8 mouse cellular contexts compared by ENCODE assay signal in genomic region chr1:155741988-155742387, GRCm38 (mm10). TPM values are rescaled to one million over a fixed set of nuclear protein-coding genes. Genes with fewer than 3 reads are reported as not detected.
DNase-seq lines count a peak whose midpoint lies in the region; ATAC-seq and TF ChIP-seq lines count a peak whose summit lies in the region.

No protein-coding gene starts in this region.

- H3K4me2 ChIP-seq in kidney, embryonic 15.5 days = peak overlapping the region; percentile 98
- peak overlapping the region; percentile 95 for H3K4me2 ChIP-seq in heart, postnatal 0 days (ENCODE audit: low read depth, low read length)
- H3K4me2 ChIP-seq in liver, embryonic 14.5 days (ENCODE audit: low read depth) = peak overlapping the region; percentile 64
- H3K4me2 ChIP-seq in stomach, embryonic 16.5 days (ENCODE audit: low read depth, low read length) = peak overlapping the region; percentile 94

- under 1% methylated on average over 25 of the region's 26 CpGs for WGBS in kidney, embryonic 15.5 days
- 0% methylated on average over 26 of the region's 26 CpGs for WGBS in heart, postnatal 0 days
- WGBS in liver, embryonic 14.5 days (ENCODE audit: insufficient replicate concordance) = under 1% methylated on average over 26 of the region's 26 CpGs
- WGBS in stomach, embryonic 16.5 days = 0% methylated on average over 25 of the region's 26 CpGs

- no peaks in the 10 kb centered on the region for H3K9me3 ChIP-seq in kidney, embryonic 15.5 days (replicated peaks)
- no peaks in the 10 kb centered on the region for H3K9me3 ChIP-seq in heart, postnatal 0 days (replicated peaks; ENCODE audit: control insufficient read depth, low read length)
- H3K9me3 ChIP-seq in liver, embryonic 14.5 days (ENCODE audit: control insufficient read depth, low read length) = no peaks in the 10 kb centered on the region
- no peaks in the 10 kb centered on the region for H3K9me3 ChIP-seq in stomach, embryonic 16.5 days (replicated peaks; ENCODE audit: control insufficient read depth, low read length)

- H3K27ac ChIP-seq in kidney, embryonic 15.5 days = no peak overlapping the region
- no peak overlapping the region for H3K27ac ChIP-seq in heart, postnatal 0 days (ENCODE audit: low read depth)
- H3K27ac ChIP-seq in liver, embryonic 14.5 days = no peak overlapping the region
- H3K27ac ChIP-seq in stomach, embryonic 16.5 days (ENCODE audit: low read length) = no peak overlapping the region

- H3K27me3 ChIP-seq in kidney, embryonic 15.5 days = peaks cover 92% of the 10 kb centered on the region
- peaks cover 94% of the 10 kb centered on the region for H3K27me3 ChIP-seq in heart, postnatal 0 days (ENCODE audit: control insufficient read depth, insufficient read depth, low read length)
- peaks cover 92% of the 10 kb centered on the region for H3K27me3 ChIP-seq in liver, embryonic 14.5 days (ENCODE audit: control insufficient read depth, insufficient read depth, low read length)
- H3K27me3 ChIP-seq in stomach, embryonic 16.5 days (ENCODE audit: control insufficient read depth, insufficient read depth, low read length) = peaks cover 87% of the 10 kb centered on the region

- intact Hi-C loops in left cerebral cortex, postnatal 36 days (cut with DNase I) = no loop called here

- no peak for DNase-seq in kidney, adult 9 months
- peak; percentile 65 for DNase-seq in brain, embryonic 14.5 days (ENCODE audit: low read depth)
- no peak for DNase-seq in heart, postnatal 0 days (ENCODE audit: low spot score)
- DNase-seq in liver, embryonic 14.5 days (ENCODE audit: low read depth in 3 of 3, low spot score in 3 of 3) = no peak
- no peak for DNase-seq in gastrocnemius, postnatal 4 days (ENCODE audit: low spot score in 2 of 2)
- no peak for DNase-seq in left cerebral cortex, postnatal 36 days (ENCODE audit: low spot score in 2 of 2)

- TF ChIP-seq POLR2A in brain, embryonic 14.5 days (IDR thresholded peaks at IDR 0.05; ENCODE audit: borderline replicate concordance, extremely low read depth, insufficient read depth, insufficient read length, poor library complexity, severe bottlenecking) = no peak

- H3K9ac ChIP-seq in kidney, embryonic 15.5 days = peak overlapping the region; percentile 24; the same call in 1 of the 2 replicates
- no peak overlapping the region for H3K9ac ChIP-seq in heart, postnatal 0 days (replicated peaks; ENCODE audit: low read depth, low read length)
- H3K9ac ChIP-seq in liver, embryonic 14.5 days (replicated peaks) = no peak overlapping the region
- H3K9ac ChIP-seq in stomach, embryonic 16.5 days (ENCODE audit: low read length) = peak overlapping the region; percentile 28

- TF ChIP-seq EP300 in heart, postnatal 0 days (IDR thresholded peaks at IDR 0.05; ENCODE audit: low read depth) = no peak
- no peak for TF ChIP-seq EP300 in liver, embryonic 14.5 days (IDR thresholded peaks at IDR 0.05; ENCODE audit: low read depth)

- TF ChIP-seq CTCF in brain, embryonic 14.5 days (IDR thresholded peaks at IDR 0.05; ENCODE audit: borderline replicate concordance, extremely low read depth, insufficient read depth, insufficient read length) = no peak
- no peak for TF ChIP-seq CTCF in heart, postnatal 0 days (IDR thresholded peaks at IDR 0.05; ENCODE audit: low read depth)
- TF ChIP-seq CTCF in liver, embryonic 14.5 days (IDR thresholded peaks at IDR 0.05; ENCODE audit: low read depth) = no peak

- no peaks in the 10 kb centered on the region for H3K36me3 ChIP-seq in kidney, embryonic 15.5 days
- H3K36me3 ChIP-seq in heart, postnatal 0 days (replicated peaks; ENCODE audit: control insufficient read depth, insufficient read depth, low read length) = no peaks in the 10 kb centered on the region
- no peaks in the 10 kb centered on the region for H3K36me3 ChIP-seq in liver, embryonic 14.5 days (replicated peaks; ENCODE audit: control insufficient read depth, insufficient read depth, low read depth)
- H3K36me3 ChIP-seq in stomach, embryonic 16.5 days (ENCODE audit: control insufficient read depth, insufficient read depth, low read length) = no peaks in the 10 kb centered on the region

- H3K4me3 ChIP-seq in kidney, embryonic 15.5 days (replicated peaks) = peak overlapping the region; percentile 55
- peak overlapping the region; percentile 59 for H3K4me3 ChIP-seq in heart, postnatal 0 days (ENCODE audit: low read depth, low read length)
- peak overlapping the region in 1 of 2 experiments; percentile 45; a peak in 2 of 4 replicates for H3K4me3 ChIP-seq in liver, embryonic 14.5 days (ENCODE audit: insufficient read depth in 1 of 2, low read depth in 2 of 2, low read length in 2 of 2)
- H3K4me3 ChIP-seq in stomach, embryonic 16.5 days (replicated peaks; ENCODE audit: low read length) = peak overlapping the region; percentile 55

- peaks cover 42% of the 10 kb centered on the region for H3K4me1 ChIP-seq in kidney, embryonic 15.5 days
- peaks cover 24% of the 10 kb centered on the region for H3K4me1 ChIP-seq in heart, postnatal 0 days (ENCODE audit: control insufficient read depth, insufficient read depth)
- no peaks in the 10 kb centered on the region for H3K4me1 ChIP-seq in liver, embryonic 14.5 days (replicated peaks; ENCODE audit: control insufficient read depth in 2 of 2, insufficient read depth in 2 of 2, low read length in 1 of 2)
- H3K4me1 ChIP-seq in stomach, embryonic 16.5 days (ENCODE audit: control insufficient read depth, insufficient read depth, low read length) = peaks cover 20% of the 10 kb centered on the region

- ATAC-seq in kidney, embryonic 15.5 days (replicated peaks; ENCODE audit: low FRiP score) = peak; percentile 68
- ATAC-seq in heart, postnatal 0 days (ENCODE audit: insufficient read depth, low read depth) = 0 out of 2 replicates have a peak, but pooled peaks have one; percentile 11
- no peak for ATAC-seq in liver, embryonic 14.5 days (ENCODE audit: insufficient read depth)
- 0 out of 2 replicates have a peak, but pooled peaks have one; percentile 22 for ATAC-seq in stomach, embryonic 16.5 days (ENCODE audit: insufficient read depth, low FRiP score)

RNA-seq across cellular contexts. Expression of gene Lhx4, which starts 9.5 kb away (rescaled TPM):
- polyA plus RNA-seq in kidney, embryonic 15.5 days (2015; fragmentation: Nextera tagmentation; extraction: Ambion mirVana) = not detected in 2 replicates
- 0.97 and 2.7 TPM in 2 replicates for polyA plus RNA-seq in brain, embryonic 14.5 days (2012; rRNA removed)
- not detected in 2 replicates for total RNA-seq in heart, postnatal 0 days (2014; rRNA removed; ENCODE audit: low replicate concordance)
- polyA plus RNA-seq in heart, postnatal 0 days (2015; fragmentation: Nextera tagmentation; extraction: Ambion mirVana) = not detected in 2 replicates
- not detected in 2 replicates for polyA plus RNA-seq in liver, embryonic 14.5 days (2012; rRNA removed)
- polyA plus RNA-seq in liver, embryonic 14.5 days (2014; fragmentation: Nextera tagmentation; extraction: Ambion mirVana) = not detected in 2 replicates
- 0.06 TPM in 1 of 2 replicates, not detected in the other for polyA plus RNA-seq in stomach, embryonic 16.5 days (2015; fragmentation: Nextera tagmentation; extraction: Ambion mirVana)
- total RNA-seq in gastrocnemius, postnatal 4 days (2021) = not detected
- total RNA-seq in left cerebral cortex, postnatal 36 days (2021) = not detected

Comparison
In these comparisons a context has a peak if more than half of its experiments do, and no peak if none do; other contexts are left out.
1. H3K9ac ChIP-seq: peak in kidney, embryonic 15.5 days (single experiment) and stomach, embryonic 16.5 days (single experiment); none in heart, postnatal 0 days (single experiment) and liver, embryonic 14.5 days (single experiment).
2. Peak in every context shown above with its lines, with median percentiles within 50 percentile points of each other: H3K4me2 ChIP-seq.